Mouse (Mus musculus) cerebellum, adult 2 months (tissue): Measurements from ENCODE around the gene Ppa2. TPM values are rescaled to one million over a fixed set of nuclear protein-coding genes. Genes with fewer than 3 reads are reported as not detected.
A peak's percentile ranks its signal among the peaks of the same experiment; 100 is the strongest.

Experiments used
- DNase-seq, 2 experiments: peaks; one replicate each; pipeline ENCODE4 v3.0.0; 2021
- H3K27ac ChIP-seq: fragments of 200-500 bp; 2 replicates; pipeline ENCODE4 v1.5.1; 2012; ENCODE audit warnings: low read length, control low read depth, inconsistent platforms; ENCODE audit not compliant: insufficient read depth
- H3K27me3 ChIP-seq: fragments of 200-500 bp; 2 replicates; pipeline ENCODE4 v1.6.1; 2012; ENCODE audit warnings: inconsistent platforms, mild to moderate bottlenecking, low read length, moderate library complexity; ENCODE audit not compliant: control insufficient read depth, insufficient read depth
- H3K4me1 ChIP-seq: fragments of 200-500 bp; 2 replicates; pipeline ENCODE4 v1.6.1; 2011; ENCODE audit warnings: low read length; ENCODE audit not compliant: control insufficient read depth, insufficient read depth
- H3K4me3 ChIP-seq: fragments of 200-500 bp; replicated peaks from 2 replicates; pipeline ENCODE3; 2011; ENCODE audit warnings: mild to moderate bottlenecking, low read depth, low read length, control low read depth; ENCODE audit not compliant: insufficient read depth
- CTCF ChIP-seq: fragments of 200-500 bp; IDR thresholded peaks from 2 replicates; pipeline ENCODE4 v1.5.1; 2011; ENCODE audit warnings: low read depth, mild to moderate bottlenecking, control low read depth, low read length, moderate library complexity, borderline replicate concordance; ENCODE audit not compliant: insufficient read depth
- POLR2A ChIP-seq: fragments of 200-500 bp; IDR thresholded peaks from 2 replicates; pipeline ENCODE4 v1.6.1; 2011; ENCODE audit warnings: low read length, control low read depth, borderline replicate concordance; ENCODE audit not compliant: insufficient read depth
- WGBS: fragments of 180-500 bp; shearing (Covaris S2); methylation state at CpG from one replicate; pipeline ENCODE4 v1.1.7; 2018; 5-methylcytosine and 5-hydroxymethylcytosine counted together
- polyA plus RNA-seq: library from polyadenylated mRNA; depleted of rRNA; stranded (reverse); fragments of >200 nt; gene quantifications from 2 replicates; pipeline ENCODE4 v1.2.3, GENCODE M21; 2012; rRNA removed

The Ppa2 gene
- 75.8 and 76.3 TPM in 2 replicates for polyA plus RNA-seq

GRCm38 (mm10) chr3:133309954-133310808 is at the start of gene Ppa2:
Gene Ppa2, plus strand, starts transcription at chr3:133310110.
- Histone ChIP-seq H3K27me3 (no peaks in the 10 kb centered on the region), H3K27ac (peak within 1 kb of the TSS; percentile 95), H3K4me3 (peak within 1 kb of the TSS; percentile 91), H3K4me1 (no peaks in the 10 kb centered on the region)
- under 1% methylated on average over 94 of the region's 95 CpGs for WGBS
- peak; percentile 84 for DNase-seq
- peak; percentile 65 for TF ChIP-seq CTCF
- peak; percentile 72; the same call in 1 of the 2 replicates for TF ChIP-seq POLR2A

- DNase-seq, result peak; percentile 73 to 74
- Histone ChIP-seq H3K4me1 (no peaks in the 10 kb centered on the region), H3K4me3 (no peak overlapping the region), H3K27ac (no peak overlapping the region), H3K27me3 (no peaks in the 10 kb centered on the region)
- TF ChIP-seq CTCF (peak; percentile 66), POLR2A (no peak)
- WGBS, result 8% methylated on average over 3 of the region's 3 CpGs
These were observed 38.0 kb upstream of the Ppa2 start for GRCm38 (mm10) chr3:133271887-133272286.

GRCm38 (mm10) chr3:133284587-133284986 is 25.3 kb upstream of the Ppa2 start:
- Histone ChIP-seq H3K4me1 (no peaks in the 10 kb centered on the region), H3K27ac (no peak overlapping the region), H3K4me3 (no peak overlapping the region), H3K27me3 (no peaks in the 10 kb centered on the region)
- TF ChIP-seq POLR2A (no peak), CTCF (no peak)
- 86% methylated on average over 5 of the region's 5 CpGs for WGBS
- no peak for DNase-seq

- TF ChIP-seq CTCF (no peak), POLR2A (no peak)
- 92% methylated on average over 2 of the region's 2 CpGs for WGBS
- H3K27me3 ChIP-seq, result no peaks in the 10 kb centered on the region
- H3K4me3 ChIP-seq, result no peak overlapping the region
- DNase-seq, result no peak
- no peak overlapping the region for H3K27ac ChIP-seq
- H3K4me1 ChIP-seq, result no peaks in the 10 kb centered on the region
These were observed 21.1 kb upstream of the Ppa2 start for GRCm38 (mm10) chr3:133288795-133289194.

- H3K27me3 ChIP-seq, result no peaks in the 10 kb centered on the region
- no peaks in the 10 kb centered on the region for H3K4me1 ChIP-seq
- no peak overlapping the region for H3K27ac ChIP-seq
- 95% methylated on average over 3 of the region's 3 CpGs for WGBS
- TF ChIP-seq CTCF (no peak), POLR2A (no peak)
- DNase-seq, result no peak
- no peak overlapping the region for H3K4me3 ChIP-seq
These were observed 5.6 kb upstream of the Ppa2 start for GRCm38 (mm10) chr3:133304328-133304727.

GRCm38 (mm10) chr3:133308361-133308760 is 1.5 kb upstream of the Ppa2 start:
- Histone ChIP-seq H3K4me1 (no peaks in the 10 kb centered on the region), H3K27ac (no peak overlapping the region), H3K4me3 (no peak overlapping the region), H3K27me3 (no peaks in the 10 kb centered on the region)
- TF ChIP-seq POLR2A (no peak), CTCF (no peak)
- no peak for DNase-seq
- WGBS, result over 99% methylated on average over 3 of the region's 3 CpGs

GRCm38 (mm10) chr3:133309359-133309758 is 551 bp upstream of the Ppa2 start:
- Histone ChIP-seq H3K27ac (no peak overlapping the region), H3K4me3 (no peak overlapping the region)
- TF ChIP-seq CTCF (no peak), POLR2A (no peak)

GRCm38 (mm10) chr3:133310809-133311179 is 884 bp downstream of the Ppa2 start:
- DNase-seq, result no peak
- no peaks in the 10 kb centered on the region for H3K27me3 ChIP-seq
- peak overlapping the region; percentile 91 for H3K4me3 ChIP-seq
- H3K4me1 ChIP-seq, result no peaks in the 10 kb centered on the region
- 14% methylated on average over 14 of the region's 14 CpGs for WGBS
- TF ChIP-seq POLR2A (no peak), CTCF (no peak)
- peak overlapping the region; percentile 95 for H3K27ac ChIP-seq

More at GRCm38 (mm10) chr3:133309359-133309758, 551 bp upstream of the Ppa2 start:
- Histone ChIP-seq H3K4me1 (no peaks in the 10 kb centered on the region), H3K27me3 (no peaks in the 10 kb centered on the region)
- no peak for DNase-seq
- WGBS, result 95% methylated on average over 7 of the region's 7 CpGs
